Mouse (Mus musculus) limb, embryonic 12.5 days (tissue): ENCODE data around the gene Cep97. TPM values are rescaled to one million over a fixed set of nuclear protein-coding genes. Genes with fewer than 3 reads are reported as not detected.

ENCODE experiments used
- ATAC-seq: fragments of 200-750 bp; cut with Nextera tagmentation; 2 replicates; pipeline ENCODE4 v1.8.0; 2017; ENCODE audit warnings: low read depth, moderate TSS enrichment; ENCODE audit not compliant: insufficient number of reproducible peaks, insufficient read depth, low FRiP score, low TSS enrichment
- H3K27ac ChIP-seq: fragments of 300-500 bp; sonication (generic); 2 replicates; pipeline ENCODE4 v1.5.1; 2016; ENCODE audit warnings: mild to moderate bottlenecking, moderate library complexity
- H3K27me3 ChIP-seq: fragments of 300-500 bp; sonication (generic); 2 replicates; pipeline ENCODE4 v1.6.1; 2016; ENCODE audit warnings: mild to moderate bottlenecking, moderate library complexity
- H3K36me3 ChIP-seq: fragments of 300-500 bp; sonication (generic); 2 replicates; pipeline ENCODE4 v1.6.1; 2016; ENCODE audit warnings: mild to moderate bottlenecking, moderate library complexity
- H3K4me1 ChIP-seq: fragments of 300-500 bp; sonication (generic); replicated peaks from 2 replicates; pipeline ENCODE4 v1.6.1; 2016
- H3K4me2 ChIP-seq: fragments of 300-500 bp; sonication (generic); 2 replicates; pipeline ENCODE4 v1.6.1; 2016; ENCODE audit warnings: mild to moderate bottlenecking, moderate library complexity
- H3K4me3 ChIP-seq: fragments of 300-500 bp; sonication (generic); replicated peaks from 2 replicates; pipeline ENCODE4 v1.5.1; 2016; ENCODE audit warnings: mild to moderate bottlenecking
- H3K9ac ChIP-seq: fragments of 300-500 bp; sonication (generic); replicated peaks from 2 replicates; pipeline ENCODE4 v1.6.1; 2016; ENCODE audit warnings: mild to moderate bottlenecking, moderate library complexity
- H3K9me3 ChIP-seq: fragments of 300-500 bp; sonication (generic); 2 replicates; pipeline ENCODE4 v1.6.1; 2016; ENCODE audit warnings: mild to moderate bottlenecking, moderate library complexity
- WGBS: fragments of 180-500 bp; shearing (Covaris S2); methylation state at CpG from one replicate; pipeline ENCODE4 v1.1.7; 2016; 5-methylcytosine and 5-hydroxymethylcytosine counted together
- polyA plus RNA-seq: library from polyadenylated mRNA; unstranded; fragments of >200 nt; fragmentation: Nextera tagmentation; extraction: Ambion mirVana; gene quantifications from 2 replicates; pipeline ENCODE4 v1.2.1, GENCODE M21; 2016

Gene Cep97
- polyA plus RNA-seq, 1 experiment from 2014 or later, result 13.4 TPM

GRCm38 (mm10) chr16:55939703-55940102, 5.0 kb upstream of the Cep97 start:
- 83% methylated on average over 6 of the region's 6 CpGs for WGBS
- H3K36me3 ChIP-seq, result no peaks in the 10 kb centered on the region
- no peak overlapping the region for H3K4me3 ChIP-seq
- H3K4me1 ChIP-seq, result no peaks in the 10 kb centered on the region
- no peaks in the 10 kb centered on the region for H3K9me3 ChIP-seq
- no peak overlapping the region for H3K4me2 ChIP-seq
- H3K9ac ChIP-seq, result no peak overlapping the region
- no peak overlapping the region for H3K27ac ChIP-seq
- H3K27me3 ChIP-seq, result no peaks in the 10 kb centered on the region
- ATAC-seq, result no peak

- Histone ChIP-seq H3K9ac (no peak overlapping the region), H3K4me3 (no peak overlapping the region), H3K4me1 (no peaks in the 10 kb centered on the region), H3K36me3 (no peaks in the 10 kb centered on the region), H3K27ac (no peak overlapping the region), H3K4me2 (no peak overlapping the region), H3K9me3 (no peaks in the 10 kb centered on the region), H3K27me3 (no peaks in the 10 kb centered on the region)
- no peak for ATAC-seq
- 92% methylated on average over 4 of the region's 4 CpGs for WGBS
Observed at GRCm38 (mm10) chr16:55938761-55939160, 4.1 kb upstream of the Cep97 start.

GRCm38 (mm10) chr16:55933681-55934343, 843 bp downstream of the Cep97 start:
- Histone ChIP-seq H3K9me3 (no peaks in the 10 kb centered on the region), H3K36me3 (peaks cover 9% of the 10 kb centered on the region; the same call in 1 of the 2 replicates), H3K4me3 (peak overlapping the region; percentile 73), H3K4me1 (no peaks in the 10 kb centered on the region), H3K27me3 (no peaks in the 10 kb centered on the region), H3K27ac (peak overlapping the region; percentile 85), H3K4me2 (peak overlapping the region; percentile 63), H3K9ac (peak overlapping the region; percentile 77)
- WGBS, result 2% methylated on average over 32 of the region's 32 CpGs
- peak; percentile 61 for ATAC-seq

- ATAC-seq, result no peak
- H3K4me1 ChIP-seq, result no peaks in the 10 kb centered on the region
- peaks cover 74% of the 10 kb centered on the region for H3K36me3 ChIP-seq
- 92% methylated on average over 4 of the region's 4 CpGs for WGBS
- H3K4me2 ChIP-seq, result no peak overlapping the region
- H3K4me3 ChIP-seq, result no peak overlapping the region
- H3K27ac ChIP-seq, result no peak overlapping the region
- no peak overlapping the region for H3K9ac ChIP-seq
- H3K27me3 ChIP-seq, result no peaks in the 10 kb centered on the region
- no peaks in the 10 kb centered on the region for H3K9me3 ChIP-seq
Observed at GRCm38 (mm10) chr16:55924010-55924409, 10.6 kb downstream of the Cep97 start.

- ATAC-seq, result no peak
Observed at GRCm38 (mm10) chr16:55922079-55922478, 12.6 kb downstream of the Cep97 start.

GRCm38 (mm10) chr16:55914716-55915115, 19.9 kb downstream of the Cep97 start:
- Histone ChIP-seq H3K4me2 (no peak overlapping the region), H3K4me1 (no peaks in the 10 kb centered on the region), H3K9ac (no peak overlapping the region), H3K36me3 (peaks cover 79% of the 10 kb centered on the region), H3K27ac (no peak overlapping the region), H3K9me3 (no peaks in the 10 kb centered on the region), H3K4me3 (no peak overlapping the region), H3K27me3 (no peaks in the 10 kb centered on the region)
- 96% methylated on average over 7 of the region's 7 CpGs for WGBS
- no peak for ATAC-seq

More at GRCm38 (mm10) chr16:55922079-55922478, 12.6 kb downstream of the Cep97 start:
- no peaks in the 10 kb centered on the region for H3K27me3 ChIP-seq
- H3K9me3 ChIP-seq, result no peaks in the 10 kb centered on the region
- H3K36me3 ChIP-seq, result peaks cover 79% of the 10 kb centered on the region
- H3K4me2 ChIP-seq, result no peak overlapping the region
- no peaks in the 10 kb centered on the region for H3K4me1 ChIP-seq
- no peak overlapping the region for H3K4me3 ChIP-seq
- no peak overlapping the region for H3K9ac ChIP-seq
- WGBS, result 92% methylated on average over 10 of the region's 10 CpGs
- no peak overlapping the region for H3K27ac ChIP-seq

GRCm38 (mm10) chr16:55910208-55910793, 24.4 kb downstream of the Cep97 start:
- ATAC-seq, result no peak
- no peaks in the 10 kb centered on the region for H3K27me3 ChIP-seq
- H3K4me1 ChIP-seq, result no peaks in the 10 kb centered on the region
- WGBS, result 91% methylated on average over 10 of the region's 10 CpGs
- H3K4me3 ChIP-seq, result no peak overlapping the region
- H3K36me3 ChIP-seq, result peaks cover 74% of the 10 kb centered on the region
- no peak overlapping the region for H3K27ac ChIP-seq
- H3K9me3 ChIP-seq, result no peaks in the 10 kb centered on the region
- H3K4me2 ChIP-seq, result no peak overlapping the region
- no peak overlapping the region for H3K9ac ChIP-seq

GRCm38 (mm10) chr16:55906928-55907679, 27.6 kb downstream of the Cep97 start:
- H3K36me3 ChIP-seq, result peaks cover 69% of the 10 kb centered on the region
- no peak for ATAC-seq
- no peaks in the 10 kb centered on the region for H3K27me3 ChIP-seq
- no peak overlapping the region for H3K27ac ChIP-seq
- no peak overlapping the region for H3K4me3 ChIP-seq
- WGBS, result 87% methylated on average over 5 of the region's 5 CpGs
- H3K4me2 ChIP-seq, result no peak overlapping the region
- no peak overlapping the region for H3K9ac ChIP-seq
- no peaks in the 10 kb centered on the region for H3K9me3 ChIP-seq
- H3K4me1 ChIP-seq, result no peaks in the 10 kb centered on the region

- Histone ChIP-seq H3K27me3 (no peaks in the 10 kb centered on the region), H3K27ac (no peak overlapping the region), H3K36me3 (peaks cover 52% of the 10 kb centered on the region), H3K4me2 (no peak overlapping the region), H3K4me1 (no peaks in the 10 kb centered on the region), H3K4me3 (no peak overlapping the region), H3K9me3 (no peaks in the 10 kb centered on the region), H3K9ac (no peak overlapping the region)
- WGBS, result 89% methylated on average over 25 of the region's 25 CpGs
- no peak for ATAC-seq
Observed at GRCm38 (mm10) chr16:55905370-55905769, 29.3 kb downstream of the Cep97 start.

- Histone ChIP-seq H3K36me3 (peaks cover 33% of the 10 kb centered on the region), H3K27me3 (no peaks in the 10 kb centered on the region), H3K4me3 (no peak overlapping the region), H3K27ac (no peak overlapping the region), H3K4me1 (no peaks in the 10 kb centered on the region), H3K4me2 (no peak overlapping the region), H3K9me3 (no peaks in the 10 kb centered on the region), H3K9ac (no peak overlapping the region)
- 93% methylated on average over 14 of the region's 14 CpGs for WGBS
- no peak for ATAC-seq
Observed at GRCm38 (mm10) chr16:55901839-55902756, 32.6 kb downstream of the Cep97 start.
